Mouse (Mus musculus): ENCODE measurements around the gene Lsm12. TPM values are rescaled to one million over a fixed set of nuclear protein-coding genes. Genes with fewer than 3 reads are reported as not detected.

Lsm12 gene
- polyA plus RNA-seq, 1 experiment, result 40.2 TPM

DNA sequence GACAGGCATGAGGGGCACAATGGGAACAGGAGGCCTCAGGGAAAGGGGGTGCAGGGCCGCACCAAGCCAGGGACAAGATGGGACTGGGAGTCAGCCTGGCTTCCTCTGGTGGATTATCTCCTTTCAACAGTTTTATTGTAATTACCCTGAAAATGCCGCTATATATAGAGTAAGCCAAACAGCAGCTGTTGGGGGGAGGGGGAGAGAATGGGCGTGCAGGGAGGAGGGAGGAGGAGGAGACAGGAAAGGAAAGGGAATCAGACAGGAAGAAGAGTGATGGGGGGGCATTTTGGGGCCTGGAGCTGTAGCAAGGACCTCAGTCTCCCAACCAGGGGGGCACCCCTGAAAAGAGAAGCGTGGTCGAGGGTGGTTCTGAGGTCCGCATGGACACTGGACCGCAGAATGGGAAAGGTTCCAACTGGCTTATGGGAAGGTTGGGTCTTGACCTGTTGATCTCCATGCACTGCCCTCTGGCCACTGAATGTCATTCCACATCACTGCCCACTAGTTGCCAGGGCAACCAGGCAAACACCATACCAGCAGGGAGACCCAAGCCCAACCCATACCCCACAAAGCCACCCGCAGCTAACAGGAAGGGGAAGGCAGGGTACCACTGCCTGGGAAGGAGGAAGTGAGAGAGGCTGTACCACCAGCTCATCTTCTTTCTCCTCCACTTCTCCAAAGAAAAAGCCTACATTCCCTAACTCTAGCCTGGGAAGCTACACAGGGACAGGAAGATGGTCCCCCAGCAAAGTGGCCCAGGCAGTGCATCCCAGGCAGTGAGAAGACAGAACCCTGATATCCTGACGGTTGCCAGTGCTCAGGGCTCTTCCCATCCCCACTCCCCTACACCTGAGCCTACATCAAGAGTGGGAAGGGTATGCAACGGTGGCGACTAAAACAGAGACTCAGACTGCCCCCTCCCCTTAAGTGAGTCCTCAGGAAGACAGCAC, 23.0 kb upstream of the Lsm12 start:
- 50% methylated on average over 11 of the region's 11 CpGs for WGBS
- DNase-seq, result no peak

DNA sequence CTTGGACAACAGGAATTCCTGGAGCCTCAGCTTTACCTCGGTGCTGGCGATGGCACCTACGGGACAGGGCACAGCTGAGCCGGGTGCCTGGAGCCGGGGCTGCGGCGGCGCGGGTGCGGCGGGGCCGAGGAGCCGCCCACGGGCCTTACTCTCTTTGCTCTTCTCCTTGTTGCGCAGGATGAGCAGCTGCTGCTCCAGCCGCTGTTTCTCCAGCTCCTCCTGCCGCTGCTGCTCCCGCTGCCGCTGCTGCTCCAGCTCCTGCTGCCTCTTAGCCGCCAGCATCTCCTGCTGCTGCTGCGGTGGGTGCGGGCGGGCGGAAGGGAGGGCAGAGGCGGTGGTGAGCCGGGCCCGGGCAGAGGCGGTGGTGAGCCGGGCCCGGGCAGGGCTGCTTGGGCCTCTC, 21.4 kb upstream of the Lsm12 start:
- DNase-seq, result no peak
- Histone ChIP-seq H3K4me3 (replicated peaks; ENCODE audit: insufficient read depth, low read depth, low read length) (no peak overlapping the region), H3K27me3 (ENCODE audit: control insufficient read depth, insufficient read depth, low read length) (no peaks in the 10 kb centered on the region), H3K4me1 (ENCODE audit: control insufficient read depth, insufficient read depth, low read length) (peaks cover 32% of the 10 kb centered on the region), H3K27ac (ENCODE audit: insufficient read depth, low read length) (no peak overlapping the region)
- TF ChIP-seq CTCF (IDR thresholded peaks at IDR 0.05; ENCODE audit: borderline replicate concordance, insufficient read depth, low read depth, low read length) (no peak), POLR2A (IDR thresholded peaks at IDR 0.05; ENCODE audit: borderline replicate concordance, insufficient read depth, low read length) (no peak)
- 76% methylated on average over 30 of the region's 30 CpGs for WGBS

More for the DNA sequence above, 23.0 kb upstream of the Lsm12 start:
- H3K4me3 ChIP-seq (replicated peaks; ENCODE audit: insufficient read depth, low read depth, low read length), result no peak overlapping the region
- TF ChIP-seq POLR2A (IDR thresholded peaks at IDR 0.05; ENCODE audit: borderline replicate concordance, insufficient read depth, low read length), result no peak
- TF ChIP-seq CTCF (IDR thresholded peaks at IDR 0.05; ENCODE audit: borderline replicate concordance, insufficient read depth, low read depth, low read length), result no peak
- H3K4me1 ChIP-seq (ENCODE audit: control insufficient read depth, insufficient read depth, low read length), result peaks cover 43% of the 10 kb centered on the region
- no peaks in the 10 kb centered on the region for H3K27me3 ChIP-seq (ENCODE audit: control insufficient read depth, insufficient read depth, low read length)
- H3K27ac ChIP-seq (ENCODE audit: insufficient read depth, low read length), result no peak overlapping the region

DNA sequence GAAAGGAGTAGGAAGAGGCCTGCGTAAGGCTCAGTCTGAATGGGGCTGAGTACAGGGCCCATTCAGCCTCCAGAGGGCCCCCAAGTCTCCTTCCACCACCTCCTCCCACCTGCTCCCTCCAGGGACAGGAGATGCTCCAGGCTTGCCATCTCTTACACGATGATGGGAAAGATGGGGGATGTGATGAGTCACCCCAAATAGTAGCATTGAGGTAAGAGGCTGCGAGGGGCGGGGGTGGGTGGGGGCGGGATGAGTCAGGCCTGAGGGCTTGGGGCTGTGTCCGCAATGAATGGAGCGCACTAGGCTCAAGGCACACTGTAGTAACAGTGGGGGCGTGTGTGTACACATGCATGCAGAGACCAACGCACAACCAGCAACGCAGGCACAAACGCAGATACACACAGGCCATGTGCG, 16.3 kb upstream of the Lsm12 start:
- peak in 1 of 2 experiments; percentile 25 for DNase-seq
- 72% methylated on average over 12 of the region's 12 CpGs for WGBS
- H3K27ac ChIP-seq (ENCODE audit: insufficient read depth, low read length), result no peak overlapping the region
- peaks cover 10% of the 10 kb centered on the region for H3K4me1 ChIP-seq (ENCODE audit: control insufficient read depth, insufficient read depth, low read length)
- H3K27me3 ChIP-seq (ENCODE audit: control insufficient read depth, insufficient read depth, low read length), result no peaks in the 10 kb centered on the region
- H3K4me3 ChIP-seq (replicated peaks; ENCODE audit: insufficient read depth, low read depth, low read length), result no peak overlapping the region
- TF ChIP-seq CTCF (IDR thresholded peaks at IDR 0.05; ENCODE audit: borderline replicate concordance, insufficient read depth, low read depth, low read length), result peak; percentile 29; the same call in 1 of the 2 replicates
- no peak for TF ChIP-seq POLR2A (IDR thresholded peaks at IDR 0.05; ENCODE audit: borderline replicate concordance, insufficient read depth, low read length)

DNA sequence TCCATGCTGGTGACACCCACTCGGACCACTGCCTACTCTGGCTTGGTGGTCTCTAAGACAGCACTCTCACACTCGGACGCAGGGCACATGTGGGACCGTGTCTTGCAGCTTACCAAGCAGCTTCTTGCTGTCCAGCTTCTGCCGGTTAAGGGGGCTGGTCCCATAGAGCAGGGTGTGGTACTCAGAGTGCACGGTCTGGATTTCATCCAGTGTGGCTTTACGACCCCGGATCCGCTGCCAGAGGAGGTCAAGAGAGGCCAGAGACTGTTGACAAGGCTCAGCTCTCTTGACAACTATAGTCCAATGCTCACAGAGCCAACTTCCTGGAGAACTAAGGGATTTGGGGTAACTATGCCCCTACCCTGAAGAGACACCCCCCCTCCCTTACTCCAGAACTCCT, 14.8 kb upstream of the Lsm12 start:
- TF ChIP-seq POLR2A (IDR thresholded peaks at IDR 0.05; ENCODE audit: borderline replicate concordance, insufficient read depth, low read length) (no peak), CTCF (IDR thresholded peaks at IDR 0.05; ENCODE audit: borderline replicate concordance, insufficient read depth, low read depth, low read length) (no peak)
- DNase-seq, result peak in 1 of 2 experiments; percentile 17
- WGBS, result 82% methylated on average over 9 of the region's 9 CpGs
- H3K4me1 ChIP-seq (ENCODE audit: control insufficient read depth, insufficient read depth, low read length), result peaks cover 13% of the 10 kb centered on the region
- H3K27ac ChIP-seq (ENCODE audit: insufficient read depth, low read length), result no peak overlapping the region
- H3K27me3 ChIP-seq (ENCODE audit: control insufficient read depth, insufficient read depth, low read length), result no peaks in the 10 kb centered on the region
- H3K4me3 ChIP-seq (replicated peaks; ENCODE audit: insufficient read depth, low read depth, low read length), result no peak overlapping the region

DNA sequence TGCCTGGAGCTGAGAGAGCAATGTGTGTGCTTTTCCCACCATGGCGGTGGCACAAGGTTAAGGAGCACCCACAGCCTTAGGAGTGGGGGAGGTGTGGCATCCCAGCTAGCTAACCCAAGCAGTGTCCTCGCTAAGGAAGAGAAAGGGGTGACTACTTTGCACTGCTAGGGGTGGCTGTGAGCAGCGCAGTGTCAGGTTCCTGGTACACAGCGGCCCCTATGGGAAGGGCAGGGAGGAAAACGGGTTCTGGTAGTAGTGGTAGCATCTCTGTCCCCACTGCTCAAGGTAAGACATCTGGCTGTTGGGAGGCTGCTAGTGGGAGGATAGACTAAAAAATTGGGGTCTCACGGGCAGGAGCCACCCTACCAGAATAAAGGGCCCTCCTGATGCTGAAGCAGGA, 13.1 kb upstream of the Lsm12 start:
- Histone ChIP-seq H3K27ac (ENCODE audit: insufficient read depth, low read length) (no peak overlapping the region), H3K27me3 (ENCODE audit: control insufficient read depth, insufficient read depth, low read length) (no peaks in the 10 kb centered on the region), H3K4me1 (ENCODE audit: control insufficient read depth, insufficient read depth, low read length) (peaks cover 13% of the 10 kb centered on the region), H3K4me3 (replicated peaks; ENCODE audit: insufficient read depth, low read depth, low read length) (no peak overlapping the region)
- 65% methylated on average over 6 of the region's 6 CpGs for WGBS
- DNase-seq, result no peak
- TF ChIP-seq POLR2A (IDR thresholded peaks at IDR 0.05; ENCODE audit: borderline replicate concordance, insufficient read depth, low read length) (no peak), CTCF (IDR thresholded peaks at IDR 0.05; ENCODE audit: borderline replicate concordance, insufficient read depth, low read depth, low read length) (no peak)

DNA sequence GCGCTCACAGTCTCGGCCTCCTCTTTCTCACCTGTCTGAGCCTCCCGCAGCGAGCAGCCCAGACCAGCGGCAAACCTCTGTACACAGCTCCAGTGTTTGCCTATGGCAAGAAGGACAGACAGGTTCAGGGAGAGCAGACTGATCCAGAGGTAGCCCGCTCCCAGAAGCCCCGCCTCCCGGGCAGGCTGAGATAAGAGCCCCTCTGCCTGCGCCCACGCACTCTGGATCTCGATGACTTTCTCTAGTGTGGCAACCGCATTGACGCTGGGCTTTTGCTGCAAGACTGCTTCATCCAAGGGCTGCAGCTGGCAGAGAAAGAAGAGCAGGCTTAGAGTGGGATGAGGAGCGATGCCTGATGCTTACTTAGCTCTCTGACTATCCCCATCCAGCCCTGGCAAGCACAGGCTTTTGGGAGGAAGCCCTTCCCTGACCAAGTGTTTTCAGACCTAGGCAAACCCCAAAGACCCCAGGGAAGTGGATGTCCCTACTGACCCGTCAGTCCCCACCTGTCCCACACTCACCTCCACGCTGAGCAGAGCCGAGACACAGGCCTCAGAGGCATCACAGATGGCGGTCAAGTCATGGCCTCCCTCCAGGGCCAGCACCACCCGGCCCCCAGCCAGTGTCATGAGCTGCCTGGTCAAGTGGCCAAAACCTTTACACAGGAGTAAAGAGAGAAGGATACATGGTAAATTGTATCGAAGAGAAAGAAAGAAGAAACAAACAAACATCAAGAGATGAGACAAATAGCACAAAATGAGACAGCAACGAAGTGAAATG, 11.1 kb upstream of the Lsm12 start:
- no peak for TF ChIP-seq POLR2A (IDR thresholded peaks at IDR 0.05; ENCODE audit: borderline replicate concordance, insufficient read depth, low read length)
- no peak for TF ChIP-seq CTCF (IDR thresholded peaks at IDR 0.05; ENCODE audit: borderline replicate concordance, insufficient read depth, low read depth, low read length)
- H3K4me3 ChIP-seq (replicated peaks; ENCODE audit: insufficient read depth, low read depth, low read length), result no peak overlapping the region
- 68% methylated on average over 21 of the region's 21 CpGs for WGBS
- H3K4me1 ChIP-seq (ENCODE audit: control insufficient read depth, insufficient read depth, low read length), result peaks cover 13% of the 10 kb centered on the region
- no peak overlapping the region for H3K27ac ChIP-seq (ENCODE audit: insufficient read depth, low read length)
- H3K27me3 ChIP-seq (ENCODE audit: control insufficient read depth, insufficient read depth, low read length), result no peaks in the 10 kb centered on the region
- DNase-seq, result peak in 1 of 2 experiments; percentile 58

DNA sequence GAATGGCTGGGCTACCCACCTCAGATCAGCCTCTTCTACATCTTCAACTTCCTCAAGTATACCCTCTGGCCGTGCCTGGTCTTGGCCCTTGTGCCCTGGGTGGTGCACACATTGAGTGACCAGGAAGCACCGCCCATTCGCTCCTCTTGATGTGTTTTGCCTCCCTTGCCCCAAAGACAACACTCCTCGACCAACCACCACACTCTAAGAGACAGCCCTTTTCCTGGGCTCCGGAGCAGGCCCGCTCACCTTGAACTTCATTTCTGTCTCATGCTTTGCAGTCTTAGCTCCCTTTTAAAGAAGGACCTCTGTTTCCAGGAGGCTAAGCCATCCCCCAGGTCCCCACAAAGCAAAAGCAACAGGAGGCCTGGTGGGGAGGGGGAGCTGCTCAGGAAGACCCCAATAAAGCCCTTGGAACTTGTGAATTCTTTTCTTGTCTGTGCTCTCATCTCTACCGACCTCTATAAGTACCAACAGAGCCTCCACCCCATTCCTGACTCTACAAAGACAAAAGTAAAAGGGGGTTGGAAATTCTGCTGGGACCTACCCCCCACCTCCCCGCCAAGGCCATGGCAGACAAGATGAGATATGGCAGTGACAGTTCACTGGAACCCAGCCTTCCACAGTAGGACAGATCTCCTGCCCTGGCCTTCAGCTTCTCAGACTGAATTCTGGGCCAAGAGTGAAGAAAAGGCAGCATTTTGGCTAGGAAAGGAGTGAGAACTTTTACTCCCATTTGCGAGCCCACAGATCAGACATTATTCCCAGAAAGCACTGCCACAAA, 8.8 kb upstream of the Lsm12 start:
- no peak for TF ChIP-seq POLR2A (IDR thresholded peaks at IDR 0.05; ENCODE audit: borderline replicate concordance, insufficient read depth, low read length)
- no peak for TF ChIP-seq CTCF (IDR thresholded peaks at IDR 0.05; ENCODE audit: borderline replicate concordance, insufficient read depth, low read depth, low read length)
- no peak overlapping the region for H3K4me3 ChIP-seq (replicated peaks; ENCODE audit: insufficient read depth, low read depth, low read length)
- DNase-seq, result no peak
- peaks cover 18% of the 10 kb centered on the region for H3K4me1 ChIP-seq (ENCODE audit: control insufficient read depth, insufficient read depth, low read length)
- H3K27me3 ChIP-seq (ENCODE audit: control insufficient read depth, insufficient read depth, low read length), result no peaks in the 10 kb centered on the region
- H3K27ac ChIP-seq (ENCODE audit: insufficient read depth, low read length), result no peak overlapping the region
- whole genome bisulfite sequencing, result 84% methylated on average over 9 of the region's 9 CpGs
